Mouse (Mus musculus): ENCODE data around the gene Gm10715. TPM values are rescaled to one million over a fixed set of nuclear protein-coding genes. Genes with fewer than 3 reads are reported as not detected.
"Not testable (repeated sequence)": the region's sequence is repeated elsewhere in the genome, so short reads cannot be mapped to it uniquely, and the experiment has no call there.

Gm10715 gene
- polyA plus RNA-seq (2014; fragmentation: Nextera tagmentation; extraction: Ambion mirVana) = not detected in 2 replicates

- H3K36me3 ChIP-seq (ENCODE audit: control insufficient read depth, insufficient read depth, low read length); H3K9ac ChIP-seq (ENCODE audit: low read length); H3K4me2 ChIP-seq (ENCODE audit: low read depth, low read length, severe bottlenecking); H3K27ac ChIP-seq (ENCODE audit: low read depth, low read length); ATAC-seq (replicated peaks; ENCODE audit: low FRiP score); DNase-seq (ENCODE audit: low spot score); H3K4me1 ChIP-seq (replicated peaks; ENCODE audit: control insufficient read depth, insufficient read depth, low read length); H3K27me3 ChIP-seq (ENCODE audit: control insufficient read depth, insufficient read depth, low read length); H3K4me3 ChIP-seq (ENCODE audit: low read depth, low read length); H3K9me3 ChIP-seq (ENCODE audit: control insufficient read depth, low read length): not testable (repeated sequence)
- WGBS = 69% methylated on average over 6 of the region's 8 CpGs
These were observed at the start of gene Gm10715 for GRCm38 (mm10) chr9:3036577-3036976. Gm10715 (plus strand) TSS chr9:3036877.

GRCm38 (mm10) chr9:3000445-3000972 is 36.2 kb upstream of the Gm10715 start, which contains the start of gene Gm10722:
Gm10722 (plus strand) TSS chr9:3000922.
- H3K4me1 ChIP-seq (replicated peaks; ENCODE audit: control insufficient read depth, insufficient read depth, low read length); H3K27me3 ChIP-seq (ENCODE audit: control insufficient read depth, insufficient read depth, low read length); H3K4me2 ChIP-seq (ENCODE audit: low read depth, low read length, severe bottlenecking); H3K27ac ChIP-seq (ENCODE audit: low read depth, low read length); H3K9ac ChIP-seq (ENCODE audit: low read length); H3K9me3 ChIP-seq (ENCODE audit: control insufficient read depth, low read length); H3K36me3 ChIP-seq (ENCODE audit: control insufficient read depth, insufficient read depth, low read length); H3K4me3 ChIP-seq (ENCODE audit: low read depth, low read length); ATAC-seq (replicated peaks; ENCODE audit: low FRiP score): not testable (repeated sequence)
- WGBS = 66% methylated on average over 12 of the region's 12 CpGs
- peak; percentile 47 for DNase-seq (ENCODE audit: low spot score)

- H3K27ac ChIP-seq (ENCODE audit: low read depth, low read length); H3K36me3 ChIP-seq (ENCODE audit: control insufficient read depth, insufficient read depth, low read length); DNase-seq (ENCODE audit: low spot score); H3K4me1 ChIP-seq (replicated peaks; ENCODE audit: control insufficient read depth, insufficient read depth, low read length); H3K9ac ChIP-seq (ENCODE audit: low read length); H3K4me2 ChIP-seq (ENCODE audit: low read depth, low read length, severe bottlenecking); H3K4me3 ChIP-seq (ENCODE audit: low read depth, low read length); ATAC-seq (replicated peaks; ENCODE audit: low FRiP score); H3K9me3 ChIP-seq (ENCODE audit: control insufficient read depth, low read length); H3K27me3 ChIP-seq (ENCODE audit: control insufficient read depth, insufficient read depth, low read length): not testable (repeated sequence)
- WGBS = 66% methylated on average over 8 of the region's 8 CpGs
These were observed 35.7 kb upstream of the Gm10715 start for GRCm38 (mm10) chr9:3001006-3001405.

GRCm38 (mm10) chr9:3001948-3002659 is 34.6 kb upstream of the Gm10715 start:
- H3K27me3 ChIP-seq (ENCODE audit: control insufficient read depth, insufficient read depth, low read length); H3K9me3 ChIP-seq (ENCODE audit: control insufficient read depth, low read length); H3K4me2 ChIP-seq (ENCODE audit: low read depth, low read length, severe bottlenecking); H3K9ac ChIP-seq (ENCODE audit: low read length); H3K27ac ChIP-seq (ENCODE audit: low read depth, low read length); H3K36me3 ChIP-seq (ENCODE audit: control insufficient read depth, insufficient read depth, low read length); H3K4me1 ChIP-seq (replicated peaks; ENCODE audit: control insufficient read depth, insufficient read depth, low read length); H3K4me3 ChIP-seq (ENCODE audit: low read depth, low read length): not testable (repeated sequence)
- DNase-seq (ENCODE audit: low spot score) (peak; percentile 38), ATAC-seq (replicated peaks; ENCODE audit: low FRiP score) (peak; percentile 87)
- 51% methylated on average over 8 of the region's 11 CpGs for WGBS

- H3K36me3 ChIP-seq (ENCODE audit: control insufficient read depth, insufficient read depth, low read length); H3K4me1 ChIP-seq (replicated peaks; ENCODE audit: control insufficient read depth, insufficient read depth, low read length); H3K4me2 ChIP-seq (ENCODE audit: low read depth, low read length, severe bottlenecking); H3K4me3 ChIP-seq (ENCODE audit: low read depth, low read length); H3K9me3 ChIP-seq (ENCODE audit: control insufficient read depth, low read length); H3K27me3 ChIP-seq (ENCODE audit: control insufficient read depth, insufficient read depth, low read length); ATAC-seq (replicated peaks; ENCODE audit: low FRiP score); H3K9ac ChIP-seq (ENCODE audit: low read length); DNase-seq (ENCODE audit: low spot score); H3K27ac ChIP-seq (ENCODE audit: low read depth, low read length): not testable (repeated sequence)
- 69% methylated on average over 6 of the region's 14 CpGs for WGBS
These were observed 33.8 kb upstream of the Gm10715 start, which contains the start of gene Gm11168 for GRCm38 (mm10) chr9:3002794-3003396. Gm11168 (plus strand) TSS chr9:3003346.

- H3K4me2 ChIP-seq (ENCODE audit: low read depth, low read length, severe bottlenecking); H3K9ac ChIP-seq (ENCODE audit: low read length); H3K27me3 ChIP-seq (ENCODE audit: control insufficient read depth, insufficient read depth, low read length); H3K27ac ChIP-seq (ENCODE audit: low read depth, low read length); H3K4me1 ChIP-seq (replicated peaks; ENCODE audit: control insufficient read depth, insufficient read depth, low read length); H3K9me3 ChIP-seq (ENCODE audit: control insufficient read depth, low read length); H3K36me3 ChIP-seq (ENCODE audit: control insufficient read depth, insufficient read depth, low read length); DNase-seq (ENCODE audit: low spot score); ATAC-seq (replicated peaks; ENCODE audit: low FRiP score); H3K4me3 ChIP-seq (ENCODE audit: low read depth, low read length): not testable (repeated sequence)
- WGBS = 90% methylated on average over 1 of the region's 5 CpGs
These were observed 30.5 kb upstream of the Gm10715 start for GRCm38 (mm10) chr9:3006179-3006578.

GRCm38 (mm10) chr9:3006636-3007035 is 30.0 kb upstream of the Gm10715 start:
- not testable (repeated sequence) for H3K27ac ChIP-seq (ENCODE audit: low read depth, low read length); H3K36me3 ChIP-seq (ENCODE audit: control insufficient read depth, insufficient read depth, low read length); DNase-seq (ENCODE audit: low spot score); H3K9me3 ChIP-seq (ENCODE audit: control insufficient read depth, low read length); H3K4me3 ChIP-seq (ENCODE audit: low read depth, low read length); H3K4me1 ChIP-seq (replicated peaks; ENCODE audit: control insufficient read depth, insufficient read depth, low read length); H3K27me3 ChIP-seq (ENCODE audit: control insufficient read depth, insufficient read depth, low read length); H3K4me2 ChIP-seq (ENCODE audit: low read depth, low read length, severe bottlenecking); H3K9ac ChIP-seq (ENCODE audit: low read length)
- 70% methylated on average over 7 of the region's 8 CpGs for WGBS
- ATAC-seq (replicated peaks; ENCODE audit: low FRiP score) = peak; percentile 78

- not testable (repeated sequence) for H3K9ac ChIP-seq (ENCODE audit: low read length); H3K4me3 ChIP-seq (ENCODE audit: low read depth, low read length); H3K9me3 ChIP-seq (ENCODE audit: control insufficient read depth, low read length); H3K27me3 ChIP-seq (ENCODE audit: control insufficient read depth, insufficient read depth, low read length); H3K4me1 ChIP-seq (replicated peaks; ENCODE audit: control insufficient read depth, insufficient read depth, low read length); H3K4me2 ChIP-seq (ENCODE audit: low read depth, low read length, severe bottlenecking); H3K27ac ChIP-seq (ENCODE audit: low read depth, low read length); DNase-seq (ENCODE audit: low spot score); H3K36me3 ChIP-seq (ENCODE audit: control insufficient read depth, insufficient read depth, low read length)
- 73% methylated on average over 6 of the region's 9 CpGs for WGBS
- peak; percentile 30; the same call in 1 of the 2 replicates for ATAC-seq (replicated peaks; ENCODE audit: low FRiP score)
These were observed 29.4 kb upstream of the Gm10715 start for GRCm38 (mm10) chr9:3007272-3007671.

All from forebrain, embryonic 11.5 days (tissue).